Mouse (Mus musculus): Measurements from ENCODE around the gene Maneal. TPM values are rescaled to one million over a fixed set of nuclear protein-coding genes. Genes with fewer than 3 reads are reported as not detected.

Maneal gene
- 0.08 and 0.13 TPM in 2 replicates for polyA plus RNA-seq (2015; fragmentation: Nextera tagmentation; extraction: Ambion mirVana)

DNA sequence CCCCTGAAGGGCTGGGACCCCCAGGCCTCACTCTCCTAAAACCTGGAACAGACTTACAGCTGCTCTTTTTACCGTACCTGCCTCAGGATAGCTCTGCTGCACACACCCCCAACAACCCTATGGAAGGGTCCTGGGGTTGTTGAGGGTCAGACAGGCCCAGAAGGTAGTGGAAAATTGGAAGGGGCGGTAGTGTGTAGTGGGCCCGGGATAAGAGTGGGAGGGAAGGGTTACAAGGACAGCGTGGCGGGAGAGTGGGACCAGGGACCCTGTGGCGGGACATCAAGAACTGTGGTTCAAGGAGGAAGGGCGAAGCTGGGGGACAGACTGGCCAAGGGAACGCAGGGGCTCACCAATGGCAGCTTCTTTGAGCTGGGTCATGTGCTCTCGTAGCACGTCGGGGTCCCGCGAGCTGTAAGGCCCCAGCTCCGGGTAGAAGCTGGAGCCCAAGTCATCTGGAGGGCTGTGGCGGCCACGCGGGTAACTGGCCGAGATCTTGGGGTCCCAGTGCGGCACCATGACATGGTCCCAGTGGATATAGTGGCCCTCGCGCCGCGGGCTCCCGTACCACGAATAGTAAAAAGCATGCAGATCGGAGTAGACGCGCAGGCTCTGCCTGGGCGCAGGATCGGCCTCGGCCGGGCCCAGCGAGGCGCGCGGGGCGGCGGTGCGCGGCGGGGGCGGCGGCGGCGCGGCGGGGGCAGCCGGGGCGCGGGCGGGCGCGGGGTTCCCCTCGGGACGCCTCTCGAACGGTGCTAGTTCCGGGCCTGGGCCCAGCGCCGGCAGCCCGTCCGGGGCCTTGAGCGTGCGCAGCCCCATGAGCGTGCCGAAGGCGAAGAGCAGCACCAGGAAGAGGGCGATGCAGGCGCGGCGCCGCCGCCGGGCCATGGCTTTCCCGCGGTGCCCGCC, at the start of gene Maneal:
TSS of gene Maneal (minus strand) at position 889 of the 906 bp plus-strand sequence.
- Histone ChIP-seq H3K27me3 (replicated peaks; ENCODE audit: insufficient read depth, low read length) (peaks cover 22% of the 10 kb centered on the region; the same call in 1 of the 2 replicates), H3K9ac (replicated peaks; ENCODE audit: low read depth) (no peak within 1 kb of the TSS), H3K4me2 (replicated peaks; ENCODE audit: low read depth, low read length) (peak within 1 kb of the TSS; percentile 49), H3K27ac (ENCODE audit: low read length) (no peak within 1 kb of the TSS), H3K4me1 (ENCODE audit: insufficient read depth, low read depth, low read length) (no peaks in the 10 kb centered on the region), H3K4me3 (ENCODE audit: low read depth, low read length) (peak within 1 kb of the TSS; percentile 27), H3K36me3 (ENCODE audit: insufficient read depth, low read length) (no peaks in the 10 kb centered on the region), H3K9me3 (ENCODE audit: low read length) (no peaks in the 10 kb centered on the region)
- DNase-seq (ENCODE audit: low spot score) (no peak), ATAC-seq (no peak; the same call in 1 of the 2 replicates)
- 7% methylated on average over 35 of the region's 77 CpGs for WGBS
- TF ChIP-seq CTCF (IDR thresholded peaks at IDR 0.05) (no peak), EP300 (IDR thresholded peaks at IDR 0.05) (no peak)

DNA sequence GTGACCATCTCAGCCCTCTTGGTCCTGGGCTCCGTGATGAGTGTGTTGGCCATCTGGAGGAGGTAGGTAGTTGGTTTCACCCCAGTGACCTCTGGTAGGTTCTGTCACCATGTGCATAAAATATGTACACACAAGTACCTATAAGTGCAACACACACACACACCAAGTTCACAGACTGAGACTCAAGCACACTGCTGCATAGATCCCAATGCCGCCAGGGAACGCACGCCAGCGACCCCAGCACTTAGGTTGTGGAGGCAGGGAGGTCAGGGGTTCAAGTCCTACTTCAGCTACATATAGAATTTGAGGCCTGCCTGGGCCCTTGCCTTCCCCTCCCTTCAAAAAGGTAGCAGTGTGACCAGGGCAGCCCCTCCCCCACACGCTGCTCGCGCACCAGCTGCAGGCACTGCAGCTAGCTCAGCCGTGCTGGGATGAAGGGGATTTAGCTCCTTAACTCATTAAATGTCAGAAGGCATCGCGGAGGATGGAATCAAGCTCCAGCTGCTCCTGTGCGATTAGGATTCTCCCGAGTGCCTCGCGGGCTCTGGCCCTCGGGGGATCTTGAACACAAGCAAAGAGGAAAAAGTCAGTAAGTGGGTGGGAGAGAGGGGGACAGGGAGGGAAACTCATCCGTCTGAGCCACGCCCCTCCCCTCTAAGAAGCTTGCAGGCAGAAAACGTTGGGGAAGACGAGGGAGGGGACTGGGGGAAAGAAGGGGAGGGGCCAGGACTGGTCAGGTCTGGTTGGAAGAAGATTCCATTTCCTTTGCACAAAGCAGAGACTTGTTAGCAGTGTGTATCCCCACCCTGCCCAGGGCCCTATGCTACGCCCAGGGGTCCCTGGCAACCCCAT, 44.2 kb upstream of the Maneal start:
- no peak for DNase-seq (ENCODE audit: low spot score)
- H3K4me3 ChIP-seq (ENCODE audit: low read depth, low read length) = no peak overlapping the region
- WGBS = 11% methylated on average over 21 of the region's 21 CpGs

DNA sequence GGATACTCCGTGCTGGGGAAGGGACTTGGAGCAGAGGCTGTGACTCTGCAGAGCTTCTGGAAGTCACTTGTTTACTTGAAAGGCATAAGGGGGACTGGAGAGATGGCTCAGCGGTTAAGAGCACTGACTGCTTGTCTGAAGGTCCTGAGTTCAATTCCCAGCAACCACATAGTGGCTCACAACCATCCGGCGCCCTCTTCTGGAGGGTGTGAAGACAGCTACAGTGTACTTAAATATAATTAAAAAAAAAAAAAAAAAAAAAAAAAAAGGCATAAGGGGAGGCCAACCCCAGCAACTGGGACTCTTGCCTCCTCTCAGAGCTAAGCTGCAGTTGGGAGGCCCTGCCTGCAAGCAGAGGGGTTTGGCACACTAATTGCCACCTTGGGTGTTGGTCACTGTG, 43.4 kb upstream of the Maneal start:
- TF ChIP-seq CTCF (IDR thresholded peaks at IDR 0.05) (no peak), EP300 (IDR thresholded peaks at IDR 0.05) (no peak)
- DNase-seq (ENCODE audit: low spot score) (no peak), ATAC-seq (no peak)
- no peak overlapping the region for H3K4me2 ChIP-seq (replicated peaks; ENCODE audit: low read depth, low read length)
- H3K4me3 ChIP-seq (ENCODE audit: low read depth, low read length) = no peak overlapping the region
- no peak overlapping the region for H3K27ac ChIP-seq (ENCODE audit: low read length)
- no peaks in the 10 kb centered on the region for H3K27me3 ChIP-seq (replicated peaks; ENCODE audit: insufficient read depth, low read length)
- 54% methylated on average over 4 of the region's 4 CpGs for WGBS
- peaks cover 3% of the 10 kb centered on the region; the same call in 1 of the 2 replicates for H3K4me1 ChIP-seq (ENCODE audit: insufficient read depth, low read depth, low read length)
- H3K36me3 ChIP-seq (ENCODE audit: insufficient read depth, low read length) = no peaks in the 10 kb centered on the region
- H3K9ac ChIP-seq (replicated peaks; ENCODE audit: low read depth) = no peak overlapping the region
- H3K9me3 ChIP-seq (ENCODE audit: low read length) = no peaks in the 10 kb centered on the region

More for the DNA sequence above, 44.2 kb upstream of the Maneal start:
- Histone ChIP-seq H3K27ac (ENCODE audit: low read length) (no peak overlapping the region), H3K4me2 (replicated peaks; ENCODE audit: low read depth, low read length) (no peak overlapping the region), H3K36me3 (ENCODE audit: insufficient read depth, low read length) (no peaks in the 10 kb centered on the region), H3K9ac (replicated peaks; ENCODE audit: low read depth) (no peak overlapping the region), H3K4me1 (ENCODE audit: insufficient read depth, low read depth, low read length) (peaks cover 3% of the 10 kb centered on the region; the same call in 1 of the 2 replicates), H3K9me3 (ENCODE audit: low read length) (no peaks in the 10 kb centered on the region), H3K27me3 (replicated peaks; ENCODE audit: insufficient read depth, low read length) (no peaks in the 10 kb centered on the region)
- no peak for ATAC-seq
- TF ChIP-seq EP300 (IDR thresholded peaks at IDR 0.05) = no peak
- no peak for TF ChIP-seq CTCF (IDR thresholded peaks at IDR 0.05)

DNA sequence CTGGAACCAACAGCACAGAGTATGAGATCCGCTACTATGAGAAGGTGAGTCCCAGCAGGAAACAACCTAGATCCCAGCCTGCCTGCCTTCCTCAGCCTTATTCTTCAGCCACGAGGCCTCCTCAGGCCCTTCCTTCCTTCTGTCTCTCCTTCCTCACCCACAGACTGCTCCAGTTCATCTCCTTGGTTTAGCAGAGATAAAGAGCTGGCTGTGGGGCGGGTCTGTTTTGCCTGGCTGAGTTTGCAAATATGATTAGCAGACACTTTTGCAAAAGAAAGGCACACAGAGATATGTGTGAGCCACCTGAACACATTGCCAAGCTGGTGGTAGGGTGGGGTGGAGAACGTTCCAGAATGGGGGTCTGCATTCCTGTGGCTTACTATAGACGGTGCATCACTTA, 37.9 kb upstream of the Maneal start:
- 51% methylated on average over 5 of the region's 5 CpGs for WGBS
- no peaks in the 10 kb centered on the region for H3K9me3 ChIP-seq (ENCODE audit: low read length)
- no peak for DNase-seq (ENCODE audit: low spot score)
- no peaks in the 10 kb centered on the region for H3K4me1 ChIP-seq (ENCODE audit: insufficient read depth, low read depth, low read length)
- TF ChIP-seq EP300 (IDR thresholded peaks at IDR 0.05) (no peak), CTCF (IDR thresholded peaks at IDR 0.05) (no peak)
- H3K27me3 ChIP-seq (replicated peaks; ENCODE audit: insufficient read depth, low read length) = peaks cover 15% of the 10 kb centered on the region
- H3K27ac ChIP-seq (ENCODE audit: low read length) = no peak overlapping the region
- no peaks in the 10 kb centered on the region for H3K36me3 ChIP-seq (ENCODE audit: insufficient read depth, low read length)
- no peak overlapping the region for H3K4me2 ChIP-seq (replicated peaks; ENCODE audit: low read depth, low read length)
- no peak overlapping the region for H3K9ac ChIP-seq (replicated peaks; ENCODE audit: low read depth)
- ATAC-seq = no peak
- H3K4me3 ChIP-seq (ENCODE audit: low read depth, low read length) = no peak overlapping the region

DNA sequence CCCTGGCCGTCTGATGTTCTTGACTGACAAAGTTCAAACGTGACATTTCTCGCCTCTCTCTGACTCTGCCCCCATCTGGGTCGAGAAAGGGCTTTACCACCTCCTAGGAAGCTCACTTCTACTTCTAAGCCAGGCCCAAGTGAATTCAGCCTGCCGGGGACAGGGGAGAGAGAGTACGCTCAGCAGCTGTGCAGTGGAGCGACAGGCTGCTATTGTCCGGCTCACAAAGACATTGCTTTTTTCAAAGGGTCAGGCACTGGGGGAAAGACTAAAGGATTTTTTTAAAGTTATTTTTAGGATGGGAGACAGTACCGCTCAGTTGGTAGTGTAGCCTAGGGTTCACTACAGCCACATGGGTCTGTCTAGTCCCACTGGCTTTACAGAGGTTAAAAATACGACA, 36.5 kb upstream of the Maneal start:
- H3K27ac ChIP-seq (ENCODE audit: low read length) = no peak overlapping the region
- ATAC-seq (no peak), DNase-seq (ENCODE audit: low spot score) (no peak)
- peaks cover 27% of the 10 kb centered on the region for H3K27me3 ChIP-seq (replicated peaks; ENCODE audit: insufficient read depth, low read length)
- H3K4me2 ChIP-seq (replicated peaks; ENCODE audit: low read depth, low read length) = no peak overlapping the region
- H3K4me3 ChIP-seq (ENCODE audit: low read depth, low read length) = no peak overlapping the region
- 63% methylated on average over 10 of the region's 10 CpGs for WGBS
- no peaks in the 10 kb centered on the region for H3K4me1 ChIP-seq (ENCODE audit: insufficient read depth, low read depth, low read length)
- H3K9me3 ChIP-seq (ENCODE audit: low read length) = no peaks in the 10 kb centered on the region
- no peaks in the 10 kb centered on the region for H3K36me3 ChIP-seq (ENCODE audit: insufficient read depth, low read length)
- no peak overlapping the region for H3K9ac ChIP-seq (replicated peaks; ENCODE audit: low read depth)
- TF ChIP-seq EP300 (IDR thresholded peaks at IDR 0.05) = no peak

Measured in lung, postnatal 0 days (tissue).